Mouse (Mus musculus): ENCODE measurements around the gene Itpkc. TPM values are rescaled to one million over a fixed set of nuclear protein-coding genes. Genes with fewer than 3 reads are reported as not detected.

Itpkc gene
- polyA plus RNA-seq, 1 experiment from 2014 or later = 9.5 TPM

DNA sequence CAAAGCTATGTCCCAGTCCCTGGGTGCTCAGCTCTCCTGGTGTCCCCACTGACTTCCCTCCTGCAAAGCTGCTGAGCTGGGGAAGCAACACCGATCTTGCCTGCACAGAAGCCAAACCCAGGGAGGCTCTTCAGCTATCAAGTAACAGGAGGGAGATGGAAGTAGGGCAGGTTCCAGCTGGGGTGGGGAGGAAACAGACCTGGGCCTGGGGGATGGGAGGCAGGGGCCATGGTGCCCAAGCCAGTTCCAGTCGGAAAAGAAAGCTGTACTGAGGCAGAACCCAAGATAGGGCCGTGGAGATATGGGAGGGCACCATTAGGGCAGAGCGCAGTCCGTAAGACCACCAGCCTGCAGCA lies 65.0 kb downstream of the Itpkc start:
- WGBS = 91% methylated on average over 5 of the region's 5 CpGs
- Histone ChIP-seq H3K9ac (replicated peaks) (peak overlapping the region; percentile 5), H3K36me3 (peaks cover 67% of the 10 kb centered on the region), H3K9me3 (no peaks in the 10 kb centered on the region), H3K27me3 (no peaks in the 10 kb centered on the region), H3K4me2 (peak overlapping the region; percentile 84), H3K4me1 (replicated peaks) (peaks cover 53% of the 10 kb centered on the region), H3K27ac (no peak overlapping the region), H3K4me3 (replicated peaks) (no peak overlapping the region; the same call in 1 of the 2 replicates)
- no peak for ATAC-seq (ENCODE audit: insufficient number of reproducible peaks, insufficient read depth, low FRiP score, low TSS enrichment, low read depth)

DNA sequence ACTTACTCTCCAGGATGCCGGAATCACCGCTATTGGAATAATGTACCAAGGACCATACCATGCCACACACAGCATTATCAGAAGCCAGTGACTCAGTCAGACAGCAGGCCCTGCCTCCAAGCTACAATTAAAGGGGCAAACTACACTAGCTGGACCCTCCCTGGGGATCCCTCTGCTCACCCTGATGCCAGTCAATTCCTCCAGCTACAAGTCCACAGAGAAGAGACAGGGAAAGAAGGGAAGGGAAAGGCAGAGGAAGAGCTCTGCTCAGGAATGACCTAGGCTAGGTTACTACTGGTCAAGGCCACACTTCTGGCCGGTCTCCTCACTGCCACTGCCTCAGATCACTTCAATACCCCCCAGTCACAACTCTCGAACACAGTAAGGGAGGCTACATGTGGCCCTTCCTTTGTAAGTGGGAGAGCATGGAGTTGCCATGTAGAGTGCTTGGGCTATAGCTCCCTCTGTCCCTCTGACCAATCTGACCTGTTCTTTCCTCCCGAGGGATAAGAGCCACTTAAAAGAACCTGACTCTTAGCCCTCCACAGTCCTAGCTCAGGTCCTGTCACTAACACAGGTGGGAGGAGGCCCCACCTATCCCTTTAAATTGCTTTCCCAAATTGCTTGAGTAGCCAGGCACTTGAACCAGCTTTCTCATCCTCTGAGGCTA lies 65.5 kb downstream of the Itpkc start:
- Histone ChIP-seq H3K36me3 (peaks cover 72% of the 10 kb centered on the region), H3K27ac (no peak overlapping the region), H3K9ac (replicated peaks) (peak overlapping the region; percentile 5), H3K4me3 (replicated peaks) (no peak overlapping the region), H3K27me3 (no peaks in the 10 kb centered on the region), H3K4me2 (peak overlapping the region; percentile 84), H3K9me3 (no peaks in the 10 kb centered on the region), H3K4me1 (replicated peaks) (peaks cover 52% of the 10 kb centered on the region)
- ATAC-seq (ENCODE audit: insufficient number of reproducible peaks, insufficient read depth, low FRiP score, low TSS enrichment, low read depth) = no peak
- WGBS = 84% methylated on average over 5 of the region's 5 CpGs

DNA sequence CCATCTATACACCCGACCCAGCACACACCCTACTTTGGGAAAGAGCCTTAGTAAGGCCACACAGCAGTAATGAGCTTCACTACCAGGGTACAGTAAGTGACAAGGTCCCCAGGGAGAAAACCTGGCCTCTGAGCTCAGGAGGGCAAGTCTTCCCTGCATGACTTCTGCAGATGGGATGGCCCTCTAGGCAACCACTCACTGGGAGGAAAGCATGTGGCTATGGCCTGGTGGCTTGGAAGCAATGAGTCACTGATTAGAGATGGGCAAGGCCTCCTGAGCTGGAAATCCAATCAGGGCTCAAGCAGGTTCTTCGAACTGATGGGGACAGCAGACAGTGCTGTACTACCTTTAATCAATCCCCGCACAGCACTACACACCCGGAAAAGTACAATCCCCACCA lies 66.7 kb downstream of the Itpkc start:
- Histone ChIP-seq H3K27ac (no peak overlapping the region; the same call in 1 of the 2 replicates), H3K9ac (replicated peaks) (no peak overlapping the region), H3K9me3 (no peaks in the 10 kb centered on the region), H3K4me1 (replicated peaks) (peaks cover 44% of the 10 kb centered on the region), H3K27me3 (no peaks in the 10 kb centered on the region), H3K4me2 (no peak overlapping the region), H3K4me3 (replicated peaks) (no peak overlapping the region), H3K36me3 (peaks cover 82% of the 10 kb centered on the region)
- no peak for ATAC-seq (ENCODE audit: insufficient number of reproducible peaks, insufficient read depth, low FRiP score, low TSS enrichment, low read depth)
- 91% methylated on average over 4 of the region's 4 CpGs for WGBS

DNA sequence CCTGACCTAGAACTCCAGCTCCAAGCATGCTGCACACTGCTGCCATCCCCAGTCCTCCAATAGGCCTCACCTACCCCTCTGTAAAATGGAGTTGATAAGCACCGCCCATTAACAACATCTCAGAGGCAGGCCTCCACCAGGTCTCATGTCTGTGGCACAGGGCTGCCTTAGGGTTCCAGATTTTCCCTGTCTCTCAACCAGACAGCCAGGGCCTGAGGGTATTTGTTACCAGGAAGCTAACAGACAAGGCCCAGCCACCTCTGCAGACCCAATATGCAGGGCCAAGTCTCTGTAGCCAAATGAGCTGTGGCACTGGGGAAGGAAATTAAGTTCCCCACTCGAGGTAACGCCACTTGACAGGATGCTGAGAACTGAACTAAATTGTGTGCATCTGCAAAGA lies 67.5 kb downstream of the Itpkc start:
- H3K9me3 ChIP-seq = no peaks in the 10 kb centered on the region
- ATAC-seq (ENCODE audit: insufficient number of reproducible peaks, insufficient read depth, low FRiP score, low TSS enrichment, low read depth) = no peak
- WGBS = 84% methylated on average over 3 of the region's 3 CpGs
- no peak overlapping the region for H3K4me2 ChIP-seq
- H3K27me3 ChIP-seq = no peaks in the 10 kb centered on the region
- H3K4me3 ChIP-seq (replicated peaks) = no peak overlapping the region
- H3K36me3 ChIP-seq = peaks cover 84% of the 10 kb centered on the region
- H3K27ac ChIP-seq = no peak overlapping the region
- peaks cover 44% of the 10 kb centered on the region for H3K4me1 ChIP-seq (replicated peaks)
- H3K9ac ChIP-seq (replicated peaks) = no peak overlapping the region; the same call in 1 of the 2 replicates

DNA sequence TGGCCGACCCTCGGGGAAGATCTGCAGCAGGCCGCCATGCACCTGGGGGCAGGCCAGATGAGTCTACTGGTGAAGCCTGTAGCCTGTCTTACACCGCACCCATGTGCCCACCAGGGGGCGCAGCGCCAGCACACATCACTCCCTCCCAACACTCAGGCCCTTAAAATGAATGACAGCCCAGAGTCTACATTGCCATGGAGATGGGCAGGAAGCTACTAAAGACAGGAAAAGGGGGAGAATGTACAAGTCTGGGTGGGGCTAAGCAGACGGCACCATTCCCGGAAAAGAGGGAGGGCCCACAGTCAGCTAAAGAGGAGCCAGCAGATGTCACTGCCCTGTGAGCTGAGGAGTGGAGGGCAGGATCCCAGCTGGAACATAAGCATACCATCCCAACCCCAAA lies 68.6 kb downstream of the Itpkc start:
- H3K27ac ChIP-seq = no peak overlapping the region
- no peaks in the 10 kb centered on the region for H3K9me3 ChIP-seq
- no peak overlapping the region for H3K9ac ChIP-seq (replicated peaks)
- H3K4me3 ChIP-seq (replicated peaks) = no peak overlapping the region
- H3K4me2 ChIP-seq = no peak overlapping the region
- H3K36me3 ChIP-seq = peaks cover 79% of the 10 kb centered on the region
- 21% methylated on average over 8 of the region's 8 CpGs for WGBS
- H3K27me3 ChIP-seq = no peaks in the 10 kb centered on the region
- ATAC-seq (ENCODE audit: insufficient number of reproducible peaks, insufficient read depth, low FRiP score, low TSS enrichment, low read depth) = peak; percentile 80
- peaks cover 36% of the 10 kb centered on the region for H3K4me1 ChIP-seq (replicated peaks)

DNA sequence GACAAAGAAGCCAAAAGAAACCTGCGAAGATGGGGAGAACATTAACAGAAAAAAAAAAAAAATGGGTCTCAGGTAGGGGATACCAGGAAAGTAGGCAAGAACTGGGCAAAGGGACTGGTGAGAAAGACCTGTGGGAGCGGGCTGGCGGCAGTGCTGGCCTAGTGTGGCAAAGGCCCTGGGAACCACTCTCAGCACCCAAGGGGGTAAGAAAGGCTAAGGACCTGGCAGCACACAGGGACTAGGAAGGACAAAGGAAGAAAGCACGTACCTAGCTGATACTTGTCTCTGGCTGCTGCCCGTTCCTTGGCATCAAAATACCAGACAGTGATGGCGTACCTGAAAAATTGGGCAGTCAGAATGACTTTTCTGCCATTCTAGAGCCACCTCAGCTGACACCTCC lies 69.2 kb downstream of the Itpkc start:
- no peak for ATAC-seq (ENCODE audit: insufficient number of reproducible peaks, insufficient read depth, low FRiP score, low TSS enrichment, low read depth)
- no peaks in the 10 kb centered on the region for H3K9me3 ChIP-seq
- H3K27me3 ChIP-seq = no peaks in the 10 kb centered on the region
- H3K4me3 ChIP-seq (replicated peaks) = no peak overlapping the region
- peaks cover 29% of the 10 kb centered on the region for H3K4me1 ChIP-seq (replicated peaks)
- WGBS = 95% methylated on average over 6 of the region's 6 CpGs
- H3K9ac ChIP-seq (replicated peaks) = no peak overlapping the region
- H3K36me3 ChIP-seq = peaks cover 72% of the 10 kb centered on the region
- H3K4me2 ChIP-seq = no peak overlapping the region
- H3K27ac ChIP-seq = no peak overlapping the region

DNA sequence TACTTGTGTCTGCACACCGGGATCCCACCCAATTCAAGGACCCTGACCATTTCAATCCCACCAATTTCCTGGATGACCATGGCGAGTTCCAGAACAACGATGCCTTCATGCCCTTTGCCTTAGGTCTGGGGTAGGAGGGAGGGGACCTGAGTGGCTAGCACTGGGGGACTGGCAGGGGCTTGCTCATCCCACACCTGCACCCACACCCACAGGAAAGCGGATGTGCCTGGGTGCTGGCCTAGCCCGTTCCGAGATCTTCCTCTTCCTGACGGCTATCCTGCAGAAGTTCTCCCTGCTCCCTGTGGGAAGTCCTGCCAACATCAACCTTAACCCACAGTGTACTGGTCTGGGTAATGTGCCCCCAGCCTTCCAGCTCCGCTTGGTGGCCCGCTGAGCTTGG lies 70.3 kb downstream of the Itpkc start:
- H3K27ac ChIP-seq = no peak overlapping the region
- no peak overlapping the region for H3K4me3 ChIP-seq (replicated peaks)
- WGBS = 95% methylated on average over 9 of the region's 9 CpGs
- H3K9ac ChIP-seq (replicated peaks) = no peak overlapping the region
- H3K27me3 ChIP-seq = no peaks in the 10 kb centered on the region
- peaks cover 62% of the 10 kb centered on the region for H3K36me3 ChIP-seq
- no peaks in the 10 kb centered on the region for H3K9me3 ChIP-seq
- H3K4me1 ChIP-seq (replicated peaks) = peaks cover 20% of the 10 kb centered on the region
- no peak for ATAC-seq (ENCODE audit: insufficient number of reproducible peaks, insufficient read depth, low FRiP score, low TSS enrichment, low read depth)
- H3K4me2 ChIP-seq = no peak overlapping the region

MicroRNA genes within 50 kb of the gene (microRNA counts, 519-probe panel; counts per million panel counts)
- not detected for microRNA mmu-miR-1191

Small RNAs within 50 kb of the gene (microRNA-seq; reads per million reads assigned to microRNA genes)
- gene Mir1191 (7.2 reads per million, percentile 21 among the genes with 10 or more reads in this experiment), gene Mir3101 (not detected)

Other genes with a start within 250 kb of the Itpkc start
- not detected in 2 replicates for gene Cyp2a12, start 199.6 kb downstream of the Itpkc start, polyA plus RNA-seq (2016; fragmentation: Nextera tagmentation; extraction: Ambion mirVana)
- gene Cyp2f2, start 108.8 kb downstream of the Itpkc start, polyA plus RNA-seq (2016; fragmentation: Nextera tagmentation; extraction: Ambion mirVana) = not detected in 2 replicates
- gene Cyp2t4, start 74.9 kb downstream of the Itpkc start, polyA plus RNA-seq (2016; fragmentation: Nextera tagmentation; extraction: Ambion mirVana) = not detected in 2 replicates
- gene Egln2, start 61.9 kb downstream of the Itpkc start, polyA plus RNA-seq (2016; fragmentation: Nextera tagmentation; extraction: Ambion mirVana) = 87.3 and 88.9 TPM in 2 replicates
- 59.8 and 60.0 TPM in 2 replicates for gene Rab4b, start 49.8 kb downstream of the Itpkc start, polyA plus RNA-seq (2016; fragmentation: Nextera tagmentation; extraction: Ambion mirVana)
- 0.61 and 1.5 TPM in 2 replicates for gene Gm21983, start 47.6 kb downstream of the Itpkc start, polyA plus RNA-seq (2016; fragmentation: Nextera tagmentation; extraction: Ambion mirVana)
- gene Mia, start 47.5 kb downstream of the Itpkc start, polyA plus RNA-seq (2016; fragmentation: Nextera tagmentation; extraction: Ambion mirVana) = 23.8 and 42.8 TPM in 2 replicates
- 4.0 and 4.1 TPM in 2 replicates for gene BC024978, start 32.9 kb downstream of the Itpkc start, polyA plus RNA-seq (2016; fragmentation: Nextera tagmentation; extraction: Ambion mirVana)
- 294 and 321 TPM in 2 replicates for gene Snrpa, start 32.4 kb downstream of the Itpkc start, polyA plus RNA-seq (2016; fragmentation: Nextera tagmentation; extraction: Ambion mirVana)
- 15.7 and 16.6 TPM in 2 replicates for gene Coq8b, start 4.4 kb upstream of the Itpkc start, polyA plus RNA-seq (2016; fragmentation: Nextera tagmentation; extraction: Ambion mirVana)
- 25.3 and 26.5 TPM in 2 replicates for gene Numbl, start 29.8 kb upstream of the Itpkc start, polyA plus RNA-seq (2016; fragmentation: Nextera tagmentation; extraction: Ambion mirVana)
- 15.2 and 15.8 TPM in 2 replicates for gene Ltbp4, start 109.0 kb upstream of the Itpkc start, polyA plus RNA-seq (2016; fragmentation: Nextera tagmentation; extraction: Ambion mirVana)
- 59.5 and 59.9 TPM in 2 replicates for gene Shkbp1, start 127.4 kb upstream of the Itpkc start, polyA plus RNA-seq (2016; fragmentation: Nextera tagmentation; extraction: Ambion mirVana)
- 0.42 TPM in 1 of 2 replicates, not detected in the other for gene Gm20479, start 128.8 kb upstream of the Itpkc start, polyA plus RNA-seq (2016; fragmentation: Nextera tagmentation; extraction: Ambion mirVana)
- gene Sptbn4, start 219.0 kb upstream of the Itpkc start, polyA plus RNA-seq (2016; fragmentation: Nextera tagmentation; extraction: Ambion mirVana) = 0.26 and 0.41 TPM in 2 replicates
- 34.1 and 38.8 TPM in 2 replicates for gene Blvrb, start 219.3 kb upstream of the Itpkc start, polyA plus RNA-seq (2016; fragmentation: Nextera tagmentation; extraction: Ambion mirVana)
- gene Sertad3, start 245.1 kb upstream of the Itpkc start, polyA plus RNA-seq (2016; fragmentation: Nextera tagmentation; extraction: Ambion mirVana) = 29.4 and 30.3 TPM in 2 replicates